Mouse (Mus musculus) telencephalon, adult 2 months (tissue): Measurements from ENCODE around the gene Rel.
"Not testable (repeated sequence)": the region's sequence is repeated elsewhere in the genome, so short reads cannot be mapped to it uniquely, and the experiment has no call there.

ENCODE experiments used
- DNase-seq: peaks from one replicate; pipeline ENCODE4 v3.0.0-alpha.2; 2011; ENCODE audit warnings: low read depth, low spot score

Rel gene

DNA sequence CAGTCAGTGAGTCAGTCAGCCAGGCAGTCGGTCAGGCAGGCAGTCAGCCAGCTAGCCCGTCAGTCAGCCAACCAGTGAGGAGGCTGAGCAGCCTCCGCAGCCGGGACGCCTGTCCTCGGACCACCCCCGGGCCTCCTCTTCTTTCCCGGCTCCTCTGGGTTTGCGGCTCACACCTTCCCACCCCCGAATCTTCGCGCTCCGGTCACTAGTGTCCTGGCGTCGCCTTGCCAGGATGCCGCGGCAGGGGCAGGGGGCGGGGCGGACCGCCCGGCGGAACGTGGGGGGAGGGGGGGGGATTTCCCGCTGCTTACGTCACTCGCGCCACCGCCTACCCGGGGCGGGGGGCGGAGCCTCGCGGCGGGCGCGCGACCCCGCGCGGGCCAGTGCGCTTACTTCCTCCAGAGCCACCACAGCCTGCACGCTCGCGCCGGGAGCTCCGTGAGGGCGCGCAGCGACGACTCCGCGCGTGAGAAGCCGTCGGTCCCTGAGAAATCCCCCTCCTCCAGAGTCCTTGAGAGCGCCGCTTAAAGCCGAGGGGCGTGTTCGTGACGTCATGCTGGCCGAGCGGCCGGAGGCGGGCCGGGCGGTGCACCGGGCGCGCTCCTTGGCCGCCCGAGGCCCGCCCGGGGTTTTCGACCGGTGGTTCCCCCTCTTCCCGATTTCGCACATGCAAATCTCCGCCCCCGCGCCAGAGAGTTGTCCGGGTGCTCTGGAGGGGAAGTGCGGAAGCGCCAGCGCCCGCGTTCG lies at the start of gene Rel:
TSS of gene Rel (minus strand) at position 211 of the 747 bp plus-strand sequence.
- DNase-seq: peak; percentile 55

- DNase-seq: no peak
Measured at GRCm38 (mm10) chr11:23818745-23819144, 48.0 kb upstream of the Rel start.

DNA sequence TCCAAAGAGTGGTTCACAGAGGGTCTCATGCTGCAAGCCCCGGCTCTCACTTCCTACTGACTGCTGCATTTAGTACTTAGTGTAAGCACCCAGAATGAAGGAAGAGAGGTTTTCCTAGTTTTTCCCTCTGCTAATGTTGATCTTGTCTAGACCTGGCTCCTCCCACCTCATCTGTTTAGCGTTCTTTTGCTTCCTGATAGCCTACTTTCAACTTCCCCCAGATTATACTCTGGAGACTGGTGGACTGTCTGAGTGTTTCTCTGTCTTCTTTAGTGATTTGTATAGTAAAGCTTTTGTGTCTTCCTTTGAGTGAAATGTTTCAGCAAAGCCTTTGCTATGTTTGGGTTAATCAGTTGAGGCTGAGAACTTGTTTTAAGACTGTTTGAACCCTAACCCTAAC lies 40.0 kb upstream of the Rel start:
- no peak for DNase-seq

DNA sequence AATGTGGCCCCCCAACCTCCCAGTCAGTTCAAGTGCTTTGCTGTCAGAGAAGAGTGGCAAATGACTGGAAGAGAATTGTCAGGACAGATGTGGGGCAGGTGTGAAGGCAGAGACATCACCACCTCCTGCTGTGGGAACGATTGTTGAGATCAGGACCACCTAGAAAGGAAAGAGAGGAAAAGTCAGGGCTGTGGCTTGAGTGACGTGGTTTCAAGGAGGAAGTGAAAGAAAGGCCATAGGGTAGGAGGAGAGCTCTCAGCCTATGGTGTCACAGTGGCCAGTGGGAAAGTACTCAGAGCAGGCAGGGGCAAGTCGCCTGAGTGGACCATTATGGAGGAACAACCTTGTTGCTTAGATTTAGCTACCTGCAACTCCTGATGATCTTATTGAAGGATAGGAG lies 34.9 kb upstream of the Rel start:
- no peak for DNase-seq

DNA sequence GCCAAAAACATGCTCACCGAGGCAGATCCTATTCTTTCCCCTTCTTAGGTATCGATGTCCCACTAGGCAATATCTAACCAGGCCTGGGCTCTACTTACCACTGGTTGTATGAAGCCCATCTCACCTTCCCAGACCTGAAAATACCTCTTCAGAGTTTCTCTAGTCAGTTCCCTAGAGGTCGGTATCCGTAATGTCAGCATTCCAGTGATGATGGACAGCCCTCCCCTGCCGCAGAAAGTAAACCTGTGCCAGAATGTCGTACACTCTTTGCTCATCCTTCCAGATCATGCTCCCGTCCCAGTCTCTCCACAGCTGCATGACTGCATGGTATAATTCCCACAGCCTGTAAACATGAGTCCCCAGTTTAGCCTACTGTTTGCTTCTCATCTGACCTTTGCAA lies 32.4 kb upstream of the Rel start:
- DNase-seq: no peak

GRCm38 (mm10) chr11:23802256-23802655 lies 31.5 kb upstream of the Rel start:
- DNase-seq: no peak

DNA sequence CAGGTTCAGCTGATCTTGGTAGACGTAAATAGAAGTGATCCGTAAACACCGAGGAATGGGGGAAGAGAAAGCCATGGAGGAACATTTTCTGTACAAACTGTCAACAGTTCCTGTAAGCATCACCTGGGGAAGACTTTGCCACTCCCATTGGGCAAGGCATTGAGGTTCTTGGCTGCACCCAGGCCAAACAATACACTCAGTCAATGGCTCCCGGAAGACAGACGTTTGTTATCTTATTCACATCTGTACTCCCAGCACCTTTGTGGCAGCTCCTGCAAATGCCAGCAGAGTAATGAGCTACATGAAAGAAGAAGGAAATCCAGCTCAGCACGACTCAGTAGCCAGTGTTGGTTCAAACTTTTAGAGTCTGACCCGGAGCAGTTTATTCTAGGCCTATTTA lies 31.1 kb upstream of the Rel start:
- no peak for DNase-seq

DNA sequence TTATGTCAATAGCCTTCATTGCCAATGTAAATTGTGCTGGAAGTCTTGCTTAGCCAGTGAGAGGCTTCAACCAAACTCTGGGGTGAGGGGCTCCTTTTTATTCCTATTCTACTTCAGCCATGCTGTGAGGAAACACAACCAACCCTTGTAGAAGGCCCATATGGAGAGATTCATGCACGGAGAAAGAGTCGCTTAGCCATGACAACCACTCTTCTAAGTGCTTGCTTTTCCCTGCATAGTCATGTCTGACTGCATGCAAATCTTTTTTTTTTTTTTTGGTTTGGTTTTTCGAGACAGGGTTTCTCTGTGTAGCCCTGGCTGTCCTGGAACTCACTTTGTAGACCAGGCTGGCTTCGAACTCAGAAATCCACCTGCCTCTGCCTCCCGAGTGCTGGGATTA lies 12.9 kb upstream of the Rel start:
- DNase-seq: not testable (repeated sequence)

DNA sequence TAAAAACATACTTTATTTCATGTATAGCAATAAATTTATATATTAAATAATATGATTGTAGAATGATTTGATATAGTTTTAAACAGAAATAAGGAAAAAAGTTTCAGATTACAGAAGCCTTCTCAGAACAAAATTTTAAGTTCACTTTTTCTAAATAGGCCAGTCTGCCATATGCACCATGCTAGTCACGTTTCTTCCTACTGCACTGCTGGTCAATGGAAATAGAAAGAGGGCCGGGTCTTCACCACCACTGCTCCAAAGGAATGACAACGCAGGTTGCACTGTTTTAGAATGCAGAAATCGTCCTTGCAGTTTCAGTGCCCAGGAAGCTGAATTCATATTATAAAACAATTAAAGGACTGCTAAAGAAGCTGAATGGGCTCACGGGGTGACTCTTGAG lies 12.3 kb upstream of the Rel start:
- DNase-seq: no peak

GRCm38 (mm10) chr11:23782038-23782437 lies 11.3 kb upstream of the Rel start:
- DNase-seq: no peak

DNA sequence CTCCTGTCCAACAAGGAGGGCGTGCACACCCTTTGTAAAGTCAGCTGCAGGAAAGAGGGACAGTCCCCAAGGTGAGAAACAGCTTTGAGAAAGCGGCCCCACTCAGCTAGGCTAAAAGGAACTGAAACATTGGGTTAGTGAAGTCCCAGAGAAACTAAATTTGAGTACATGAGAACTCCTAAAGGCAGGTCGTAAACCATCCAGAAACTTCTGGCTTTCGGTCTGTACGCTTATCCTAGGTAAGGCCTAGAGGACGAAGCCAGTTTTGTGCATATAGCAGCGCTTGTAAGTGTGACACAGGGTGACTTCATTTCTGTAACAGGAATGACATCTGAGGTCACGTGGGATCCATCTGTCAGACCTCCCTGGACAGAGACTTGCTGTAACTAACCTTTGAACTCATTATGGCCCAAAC lies 8.0 kb upstream of the Rel start:
- no peak for DNase-seq

DNA sequence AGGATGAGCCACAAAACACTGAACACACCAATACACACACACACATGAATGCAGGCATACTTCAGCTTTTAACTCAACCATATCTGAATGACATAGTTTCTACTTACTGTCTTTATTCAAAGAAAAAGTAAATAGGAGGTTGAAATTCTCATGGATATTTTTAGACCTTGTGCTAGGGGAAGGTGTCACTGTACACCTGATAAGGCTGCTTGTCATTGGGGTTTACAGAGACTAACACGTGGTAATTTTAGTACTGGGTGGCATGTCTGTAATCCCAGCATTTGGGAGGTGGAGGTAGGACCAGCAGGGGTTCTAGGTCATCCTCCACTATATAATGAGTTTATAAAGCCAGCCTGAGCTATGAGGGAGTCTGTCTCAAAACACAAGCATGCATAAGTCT lies 1.7 kb upstream of the Rel start:
- no peak for DNase-seq

DNA sequence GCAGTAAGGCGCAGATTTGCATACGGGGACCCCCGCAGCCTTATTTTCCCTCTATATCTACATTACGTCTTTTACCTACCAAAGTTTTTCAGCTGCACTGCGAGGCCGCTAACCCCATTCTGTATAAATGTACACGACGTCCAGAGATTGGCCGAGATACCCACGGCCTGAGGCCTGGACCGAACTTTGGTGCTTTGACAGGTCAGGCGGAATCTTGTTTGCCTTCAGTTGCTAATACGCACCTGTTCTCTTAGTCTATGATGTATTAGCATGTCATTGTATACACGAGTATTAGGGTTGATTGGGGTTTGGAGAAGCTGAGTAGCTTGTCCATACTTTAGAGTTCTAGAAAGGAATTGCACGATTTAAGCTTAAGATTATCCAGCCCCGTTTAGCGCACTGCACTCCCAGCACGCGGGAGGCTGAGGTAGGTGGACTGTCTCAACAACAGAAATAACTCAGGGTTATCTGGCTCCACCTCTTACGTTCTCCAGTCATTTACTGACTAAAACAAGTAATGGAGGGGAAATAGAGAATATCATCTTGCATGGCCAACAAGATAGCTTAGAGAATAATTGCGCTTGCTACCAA lies 832 bp upstream of the Rel start:
- peak; percentile 3 for DNase-seq

DNA sequence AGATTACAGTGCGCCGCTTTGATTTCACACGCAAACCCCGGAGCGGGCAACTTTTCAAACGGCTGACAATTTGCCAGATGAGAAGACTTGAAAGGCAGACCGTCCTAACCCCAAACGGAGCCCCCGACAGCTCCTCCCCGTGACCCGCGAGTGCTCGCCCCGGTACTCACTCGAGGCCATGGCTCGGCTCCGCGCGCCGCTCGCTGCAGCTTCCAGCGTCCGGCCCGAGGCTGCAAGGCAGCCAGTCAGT lies 335 bp downstream of the Rel start:
- no peak for DNase-seq

DNA sequence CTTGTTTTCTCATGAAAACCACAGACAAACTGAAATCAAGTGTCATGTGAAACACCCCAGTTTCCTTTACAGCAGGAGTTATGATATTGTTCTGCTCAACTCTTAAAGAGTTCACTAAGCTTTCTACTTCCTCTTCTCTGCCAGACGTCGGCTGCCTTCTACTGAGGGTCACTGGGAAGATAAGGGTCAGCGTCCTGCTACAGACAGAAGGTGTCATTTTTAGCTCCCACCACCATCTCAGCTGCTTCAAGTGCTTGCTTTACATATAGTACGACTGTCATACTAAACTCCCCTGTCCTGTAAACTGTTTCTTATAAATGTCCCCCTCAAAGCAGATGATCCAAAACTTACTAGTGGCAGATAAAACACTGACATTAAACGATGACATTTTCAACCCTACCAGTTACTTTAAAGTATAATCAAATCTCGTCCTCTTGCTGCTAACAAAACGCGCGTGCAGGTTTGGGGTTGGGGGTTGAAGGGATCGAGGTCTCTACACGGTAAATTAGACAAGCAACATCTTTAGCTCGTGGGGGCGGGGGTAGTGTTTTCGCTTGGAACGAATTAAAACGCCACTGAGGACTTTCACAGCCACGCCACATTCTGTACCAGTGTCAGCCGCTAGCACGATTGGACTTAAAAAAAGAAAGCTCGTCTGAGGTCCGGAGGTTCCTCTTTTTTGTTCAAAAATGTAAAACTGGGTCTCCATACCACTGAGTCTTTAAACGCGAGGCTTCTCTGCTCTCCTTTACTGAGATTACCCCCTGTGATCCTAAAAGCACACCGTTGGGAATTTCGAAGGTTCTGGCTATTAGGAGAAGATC lies 872 bp downstream of the Rel start:
- DNase-seq: peak; percentile 8

- no peak for DNase-seq
Measured at GRCm38 (mm10) chr11:23769033-23769432, 1.7 kb downstream of the Rel start.

DNA sequence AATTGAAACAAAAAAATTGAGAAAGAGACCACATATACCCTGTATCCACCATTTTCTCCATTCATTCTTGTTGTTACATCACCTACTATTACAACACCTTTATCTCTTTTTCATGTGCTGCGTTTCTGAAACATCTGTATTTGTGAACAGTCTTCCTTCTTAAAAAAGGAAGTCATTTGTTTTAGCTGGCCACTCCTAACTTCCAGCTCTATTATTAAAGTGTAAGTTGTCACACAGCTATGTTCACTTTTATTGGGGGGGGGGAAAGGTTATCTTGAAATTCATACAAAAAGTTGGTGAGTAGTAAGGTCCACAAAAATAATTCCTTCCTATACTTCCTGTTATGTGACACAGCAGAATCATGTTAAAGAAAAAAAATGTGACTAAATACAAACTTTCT lies 2.8 kb downstream of the Rel start:
- DNase-seq: no peak

DNA sequence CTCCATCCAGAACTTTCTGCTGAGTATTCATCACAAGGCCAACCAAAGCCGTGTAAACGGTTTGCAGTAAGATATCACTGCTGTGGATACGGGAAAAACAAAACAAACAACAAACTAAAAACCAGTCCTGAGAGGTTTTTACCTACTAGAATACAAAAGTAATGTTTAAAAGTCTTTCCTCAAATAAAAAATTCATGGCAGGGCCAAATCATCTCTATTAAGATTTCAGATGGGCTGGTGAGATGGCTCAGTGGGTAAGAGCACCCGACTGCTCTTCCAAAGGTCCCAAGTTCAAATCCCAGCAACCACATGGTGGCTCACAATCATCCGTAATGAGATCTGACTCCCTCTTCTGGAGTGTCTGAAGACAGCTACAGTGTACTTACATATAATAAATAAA lies 3.4 kb downstream of the Rel start:
- DNase-seq: not testable (repeated sequence)

DNA sequence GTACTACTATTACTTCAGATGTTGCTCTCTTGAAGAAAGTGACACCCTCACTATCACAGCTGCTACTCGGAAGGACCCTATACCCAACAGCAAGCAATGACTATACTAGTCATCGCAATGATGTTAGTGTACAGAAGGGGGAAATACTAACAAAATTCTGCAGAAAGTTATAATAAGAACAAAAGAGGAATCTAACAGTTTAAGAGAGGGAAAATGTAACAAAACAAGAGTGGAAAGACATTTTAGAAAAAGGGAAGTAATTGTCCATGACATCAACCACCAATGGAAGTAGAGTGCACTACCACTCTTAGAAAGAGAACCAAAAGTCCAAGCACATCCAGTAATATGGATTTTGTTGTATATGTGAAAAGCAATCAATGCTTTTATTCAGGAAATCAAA lies 8.1 kb downstream of the Rel start:
- no peak for DNase-seq

DNA sequence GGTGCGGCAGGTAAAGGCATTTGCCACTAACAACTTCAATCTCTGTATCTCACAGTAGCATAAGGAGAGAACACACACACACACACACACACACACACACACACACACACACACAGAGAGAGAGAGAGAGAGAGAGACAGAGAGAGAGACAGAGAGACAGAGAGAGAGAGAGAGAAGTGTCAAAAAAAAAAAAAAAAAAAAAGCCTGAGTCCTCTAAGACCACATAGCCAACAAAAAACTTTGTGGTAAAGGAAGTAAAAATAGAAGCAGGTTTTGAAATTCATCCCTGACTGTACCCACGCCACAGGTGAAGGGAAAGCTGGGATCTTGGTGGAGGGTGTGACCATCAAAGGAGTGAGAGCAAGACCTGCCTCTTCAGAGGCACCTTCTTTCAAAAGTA lies 12.6 kb downstream of the Rel start:
- DNase-seq: no peak

DNA sequence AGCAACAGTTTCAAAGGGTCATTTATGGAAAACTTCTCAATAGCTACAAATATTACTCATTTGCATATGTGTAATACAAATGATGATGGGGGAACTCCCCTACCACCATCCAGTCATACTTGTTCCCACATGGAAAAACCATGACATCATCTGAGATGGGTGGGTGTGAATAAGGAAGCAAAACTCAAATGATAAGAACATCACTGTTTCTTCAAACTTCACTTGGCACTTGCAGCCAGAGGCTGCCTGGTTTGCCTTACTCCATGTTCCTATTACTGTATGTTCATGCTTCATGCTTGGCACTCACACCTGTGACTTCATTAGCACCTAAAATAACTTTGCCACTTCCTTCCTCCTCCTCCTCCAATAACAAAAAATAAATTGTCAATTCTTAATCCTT lies 16.4 kb downstream of the Rel start:
- DNase-seq: no peak

GRCm38 (mm10) chr11:23753136-23753710 lies 17.5 kb downstream of the Rel start:
- no peak for DNase-seq

GRCm38 (mm10) chr11:23746102-23746501 lies 24.7 kb downstream of the Rel start:
- no peak for DNase-seq
